Mouse (Mus musculus): ENCODE measurements around the gene Alg3.
A peak's percentile ranks its signal among the peaks of the same experiment; 100 is the strongest.

The Alg3 gene

DNA sequence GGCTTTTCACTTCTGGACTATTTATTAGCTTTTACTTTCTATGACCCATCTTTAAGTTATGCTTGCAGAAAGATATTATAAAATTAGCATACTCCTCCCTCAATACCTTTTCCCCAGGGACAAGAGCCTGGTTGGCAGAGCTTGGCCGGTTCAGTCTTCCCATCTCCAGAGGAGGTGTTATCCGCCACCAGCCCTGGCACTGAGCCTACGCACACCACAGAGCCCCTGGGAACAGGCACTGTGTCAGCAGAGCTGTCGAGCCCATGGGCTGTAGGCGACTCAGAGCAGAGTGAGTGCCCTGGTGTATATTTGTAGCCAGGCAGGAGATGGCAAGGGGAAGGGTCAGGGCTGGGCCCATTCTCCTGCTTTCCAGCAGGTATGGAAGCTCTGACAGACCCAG is 11.0 kb downstream of the Alg3 start:
- peak; percentile 36 for DNase-seq

DNA sequence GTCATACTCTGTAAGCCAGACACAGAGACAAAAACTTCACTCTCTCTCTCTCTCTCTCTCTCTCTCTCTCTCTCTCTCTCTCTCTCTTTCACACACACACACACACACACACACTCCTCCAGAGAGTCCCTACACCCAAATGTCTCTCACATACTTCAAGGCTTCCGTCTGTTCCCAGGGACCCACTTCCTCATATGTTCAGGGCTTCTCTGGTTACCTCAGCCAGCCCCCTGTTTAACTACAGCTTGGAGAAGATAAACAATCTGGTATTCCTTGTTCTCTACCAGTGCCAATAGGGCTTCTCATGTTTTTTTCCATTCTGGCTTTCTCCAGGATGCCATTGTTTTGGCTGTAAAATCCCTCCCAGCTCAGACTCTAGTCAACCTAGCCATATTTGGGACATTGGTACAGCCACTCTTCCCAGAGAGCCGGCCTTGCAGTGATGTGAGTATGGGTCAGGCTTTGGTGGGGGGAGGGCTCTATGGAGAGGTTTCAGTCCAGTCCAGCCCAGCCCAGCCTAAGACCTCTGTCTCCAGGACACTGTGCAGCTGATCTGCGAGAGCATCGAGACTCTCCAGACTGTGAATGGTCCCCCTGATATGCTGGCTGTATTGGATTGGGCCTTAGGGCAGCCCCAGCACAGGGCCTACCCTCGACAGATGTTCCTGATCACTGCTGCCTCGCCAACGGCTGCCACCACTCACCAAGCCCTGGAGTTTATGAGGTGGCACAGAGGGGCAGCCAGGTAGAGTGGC is 14.7 kb downstream of the Alg3 start:
- DNase-seq = no peak

DNA sequence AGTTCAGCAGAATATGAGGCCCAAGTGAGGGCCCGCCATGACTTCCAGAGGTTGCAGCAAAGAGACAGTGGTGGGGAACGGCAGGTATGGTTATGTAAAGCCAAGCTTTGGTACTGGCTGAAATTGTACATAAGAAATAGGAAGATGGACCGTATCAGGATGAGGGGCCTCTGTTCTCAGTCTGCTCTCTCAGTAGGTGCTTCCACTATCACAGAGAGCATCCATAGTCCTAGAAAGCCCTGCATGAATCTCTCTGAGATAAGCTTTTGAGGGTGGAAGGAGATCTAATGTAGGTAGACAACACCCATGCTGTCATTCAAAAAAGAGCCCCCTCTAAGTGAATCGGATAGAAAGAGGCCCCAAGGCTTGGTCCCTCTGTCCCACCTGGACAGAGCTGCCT is 15.8 kb downstream of the Alg3 start:
- DNase-seq = no peak

DNA sequence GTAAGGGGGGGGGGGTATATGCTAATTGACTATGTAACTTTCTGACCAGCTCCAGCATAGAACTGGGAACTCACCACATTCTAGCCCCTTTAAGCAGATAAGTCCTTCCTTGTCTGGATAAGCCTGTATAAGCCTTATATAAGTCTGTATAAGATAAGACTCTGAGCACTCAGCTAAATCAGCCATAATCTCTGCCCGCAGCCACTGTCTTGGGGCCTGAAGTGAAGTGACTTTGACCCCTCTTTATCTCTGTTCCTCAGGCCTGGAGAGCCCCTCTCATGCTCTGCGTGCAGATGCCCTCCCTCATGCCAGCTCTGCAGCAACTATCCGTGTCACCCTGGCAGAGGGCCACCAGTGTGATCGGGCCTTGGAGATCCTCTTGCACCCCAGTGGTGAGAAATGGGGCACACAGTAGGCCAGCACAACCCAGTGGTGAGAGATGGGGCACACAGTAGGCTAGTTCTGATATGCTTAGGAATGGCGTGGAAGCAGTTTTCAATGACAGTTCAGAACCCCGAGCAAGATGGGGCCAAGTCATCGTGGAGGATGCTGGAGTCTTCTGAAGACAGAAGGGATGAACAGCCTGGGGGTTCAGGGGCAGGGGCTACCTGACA is 16.4 kb downstream of the Alg3 start:
- no peak for DNase-seq

DNA sequence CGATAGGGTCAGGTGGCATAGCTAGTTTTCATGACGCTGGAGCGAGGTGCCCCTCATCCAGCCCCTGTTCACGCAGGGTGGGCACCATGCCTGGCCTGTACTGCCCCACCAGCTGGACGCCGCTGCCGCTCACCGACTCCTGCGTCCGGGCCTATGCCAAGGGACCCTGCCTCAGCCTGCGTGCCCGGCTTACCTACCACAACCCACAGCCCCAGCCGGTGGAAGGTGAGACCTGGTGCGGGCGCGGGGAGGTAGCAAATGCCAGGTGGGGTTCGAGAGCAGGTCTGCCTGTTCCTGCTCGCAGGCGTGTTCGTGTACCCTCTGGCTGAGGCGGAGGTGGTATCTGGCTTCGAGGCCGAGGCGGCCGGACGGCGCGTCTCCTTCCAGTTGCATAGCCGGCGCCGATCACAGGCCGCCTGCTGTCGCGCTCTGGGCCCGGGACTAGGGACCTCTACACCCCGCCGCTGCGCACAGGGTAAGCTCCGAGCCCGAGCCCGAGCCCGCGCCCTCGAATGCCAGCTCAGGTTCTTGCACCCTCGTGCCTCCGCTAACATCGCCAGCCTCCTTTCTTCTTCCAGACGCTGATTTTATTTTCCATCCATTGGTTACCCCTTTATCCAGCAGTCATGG is 20.3 kb downstream of the Alg3 start:
- DNase-seq = no peak

DNA sequence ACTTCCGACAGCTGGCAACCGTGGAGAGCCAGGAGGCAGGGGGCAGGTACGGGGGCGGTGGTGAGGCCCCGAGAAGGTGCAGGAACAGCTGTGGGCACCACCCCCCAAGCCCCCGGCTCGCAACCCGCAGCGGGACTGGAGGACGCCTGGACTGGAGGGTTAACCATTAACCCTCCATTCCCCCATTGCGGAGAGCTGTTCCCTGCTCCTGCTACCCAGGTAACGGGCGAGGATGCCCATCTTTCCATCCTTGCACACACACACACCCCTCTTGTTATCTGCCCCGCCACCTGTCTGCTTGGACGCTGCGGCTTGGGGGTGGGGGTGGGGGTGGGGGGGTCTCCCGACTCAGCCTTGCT is 20.9 kb downstream of the Alg3 start:
- DNase-seq = no peak

DNA sequence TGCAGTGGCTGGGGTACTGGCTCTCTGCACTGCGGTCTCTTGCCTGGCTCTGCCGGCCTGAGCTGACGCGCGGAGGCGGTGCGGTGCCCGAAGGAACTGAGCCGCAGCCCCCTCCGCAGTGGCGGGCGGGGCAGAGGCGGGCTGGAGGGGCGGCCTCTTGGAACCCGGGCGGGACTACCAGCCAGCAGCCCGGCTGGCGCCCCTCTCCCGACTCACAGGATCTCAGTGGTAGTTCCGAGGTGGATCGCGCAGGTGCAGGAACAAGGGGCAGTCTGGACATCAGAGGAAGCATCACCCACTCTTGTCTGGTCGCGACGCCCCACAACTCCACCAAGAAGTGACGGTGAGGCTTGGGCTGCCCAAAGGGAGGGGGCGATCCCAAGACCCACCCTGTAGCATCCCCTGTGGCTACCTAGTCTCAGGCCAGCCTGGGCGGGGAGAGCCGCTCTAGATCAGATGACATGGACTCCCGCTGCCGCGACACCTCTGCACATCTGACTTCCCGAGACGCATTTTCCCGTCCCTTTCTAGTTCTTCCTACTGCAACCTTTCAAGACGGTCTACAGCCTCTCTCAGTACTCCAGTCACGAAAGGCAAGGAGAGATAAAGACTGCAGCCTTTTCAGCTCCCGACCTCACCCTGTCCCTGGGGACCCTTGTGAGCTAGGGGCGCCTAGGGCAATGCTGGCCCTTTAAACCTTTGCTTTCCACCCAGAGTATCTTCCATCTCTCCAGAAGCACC is 21.4 kb downstream of the Alg3 start:
- peak; percentile 73 for DNase-seq

DNA sequence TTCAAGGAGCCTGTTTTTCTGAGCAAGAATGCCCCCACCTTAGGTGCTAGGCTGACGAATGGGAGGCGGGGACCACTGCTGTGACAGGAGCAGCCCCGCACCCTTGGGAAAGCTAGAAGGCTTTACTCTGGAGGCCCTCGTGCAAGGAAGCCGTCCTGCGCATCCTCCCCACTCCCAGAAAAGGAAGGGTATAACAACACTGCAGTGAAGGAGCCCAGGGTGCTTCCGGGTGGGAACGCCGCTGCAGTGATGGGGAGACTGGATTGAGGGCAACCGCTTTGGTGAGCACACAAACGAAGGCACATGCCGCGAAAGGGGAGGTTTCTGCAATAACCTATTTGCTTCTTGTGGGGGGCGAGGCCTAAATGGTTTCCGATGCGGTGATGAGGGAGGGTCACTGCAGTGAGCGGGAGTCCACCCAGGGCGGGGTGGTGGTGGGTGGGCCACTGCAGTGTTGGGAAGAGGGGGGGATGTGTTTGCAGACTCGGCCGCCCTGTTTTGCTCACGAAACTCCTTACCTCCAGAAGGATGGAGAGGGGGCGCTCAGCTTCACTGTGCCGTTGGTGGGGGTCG is 22.1 kb downstream of the Alg3 start, which contains the start of gene Vwa5b2:
Gene Vwa5b2, plus strand, starts transcription at position 106 of the 573 bp plus-strand sequence.
- DNase-seq = peak; percentile 46

DNA sequence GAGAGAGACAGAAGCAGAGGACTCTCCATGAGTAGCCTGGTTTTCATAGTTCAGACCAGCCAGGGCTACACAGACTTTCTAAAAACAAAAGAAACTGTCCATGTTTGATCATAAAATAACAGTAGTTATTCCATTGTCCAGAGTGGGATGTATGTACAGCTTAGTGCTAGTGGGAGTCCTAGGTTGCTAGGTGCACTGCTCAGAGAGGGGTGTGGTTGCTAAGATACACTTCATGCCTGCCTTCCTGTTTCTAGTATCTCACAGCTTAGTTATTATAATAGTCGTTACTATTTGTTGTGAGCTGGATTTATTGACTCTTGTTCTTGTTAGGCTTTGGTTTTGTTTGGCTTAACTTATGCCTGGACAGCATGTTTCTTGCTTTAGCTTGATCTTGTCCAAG is 46.5 kb downstream of the Alg3 start:
- DNase-seq = no peak

DNA sequence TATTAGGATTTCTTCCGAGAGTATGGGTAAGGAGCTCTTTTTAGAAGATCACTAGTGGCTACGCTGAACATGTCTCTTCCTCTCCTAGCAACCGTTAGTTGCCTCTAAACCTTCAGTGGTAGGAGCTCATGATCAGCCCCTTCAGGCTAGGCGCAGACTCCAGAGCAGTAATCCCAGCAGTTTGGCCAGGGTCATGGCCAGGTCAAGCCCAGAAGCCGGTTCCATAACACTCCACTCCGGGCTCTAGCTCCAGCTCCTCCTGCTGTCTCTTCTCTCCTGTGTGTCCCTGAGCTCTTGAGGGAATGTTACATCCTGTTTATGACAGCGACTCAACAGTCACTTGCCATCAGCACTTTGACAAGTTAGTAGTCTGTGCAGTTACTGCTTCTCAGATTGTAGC is 54.2 kb downstream of the Alg3 start:
- no peak for DNase-seq
